Mouse (Mus musculus) hindbrain, embryonic 14.5 days (tissue): ENCODE results near the gene Stk38. TPM values are rescaled to one million over a fixed set of nuclear protein-coding genes. Genes with fewer than 3 reads are reported as not detected.
A peak's percentile ranks its signal among the peaks of the same experiment; 100 is the strongest.

Experiments used
- ATAC-seq: fragments of 200-750 bp; cut with Nextera tagmentation; 2 replicates; pipeline ENCODE4 v1.8.0; 2017; ENCODE audit warnings: moderate number of reproducible peaks, mild to moderate bottlenecking, moderate TSS enrichment, moderate library complexity; ENCODE audit not compliant: low FRiP score
- DNase-seq: peaks from one replicate; pipeline ENCODE4 v3.0.0-alpha.2; 2015; ENCODE audit warnings: low spot score
- H3K27ac ChIP-seq: fragments of 300-500 bp; sonication (generic); 2 replicates; pipeline ENCODE4 v1.5.1; 2014; ENCODE audit warnings: mild to moderate bottlenecking, moderate library complexity
- H3K27me3 ChIP-seq: fragments of 300-500 bp; sonication (generic); 2 replicates; pipeline ENCODE4 v1.6.1; 2014; ENCODE audit warnings: mild to moderate bottlenecking, low read length, mixed read lengths; ENCODE audit not compliant: control insufficient read depth, insufficient read depth
- H3K36me3 ChIP-seq: fragments of 300-500 bp; sonication (generic); replicated peaks from 2 replicates; pipeline ENCODE4 v1.6.1; 2014; ENCODE audit not compliant: control insufficient read depth, insufficient read depth
- H3K4me1 ChIP-seq: fragments of 300-500 bp; sonication (generic); replicated peaks from 2 replicates; pipeline ENCODE4 v1.6.1; 2014; ENCODE audit warnings: antibody characterized with exemption, low read length, mixed read lengths; ENCODE audit not compliant: control insufficient read depth, insufficient read depth
- H3K4me2 ChIP-seq: fragments of 300-500 bp; sonication (generic); replicated peaks from 2 replicates; pipeline ENCODE4 v1.6.1; 2014; ENCODE audit warnings: mild to moderate bottlenecking, moderate library complexity
- H3K4me3 ChIP-seq: fragments of 300-500 bp; sonication (generic); replicated peaks from 2 replicates; pipeline ENCODE4 v1.5.1; 2014; ENCODE audit warnings: mild to moderate bottlenecking, low read length
- H3K9ac ChIP-seq: fragments of 300-500 bp; sonication (generic); 2 replicates; pipeline ENCODE4 v1.6.1; 2014
- H3K9me3 ChIP-seq: fragments of 300-500 bp; sonication (generic); 2 replicates; pipeline ENCODE4 v1.6.1; 2016; ENCODE audit warnings: low read length; ENCODE audit not compliant: control insufficient read depth
- WGBS: fragments of 180-500 bp; shearing (Covaris S2); extraction: QIAGEN DNeasy Blood & Tissue Kit; methylation state at CpG from one replicate; pipeline ENCODE4 v1.1.7; 2014; 5-methylcytosine and 5-hydroxymethylcytosine counted together
- polyA plus RNA-seq: library from polyadenylated mRNA; unstranded; fragments of >200 nt; fragmentation: Nextera tagmentation; extraction: Ambion mirVana; gene quantifications from 2 replicates; pipeline ENCODE4 v1.2.1, GENCODE M21; 2014

The Stk38 gene
- polyA plus RNA-seq, 1 experiment from 2014 or later: 85.0 TPM

- Histone ChIP-seq H3K27ac (no peak overlapping the region), H3K4me3 (0 out of 2 replicates have a peak overlapping the region, but pooled peaks have one; percentile 80), H3K27me3 (no peaks in the 10 kb centered on the region), H3K4me1 (peaks cover 21% of the 10 kb centered on the region), H3K9ac (no peak overlapping the region), H3K4me2 (peak overlapping the region; percentile 95), H3K9me3 (no peaks in the 10 kb centered on the region), H3K36me3 (0 out of 2 replicates have a peak, but pooled peaks cover 4% of the 10 kb centered on the region)
- DNase-seq: no peak
- ATAC-seq: no peak
- 99% methylated on average over 9 of the region's 9 CpGs for WGBS
Observed at GRCm38 (mm10) chr17:28954416-28954815, 53.4 kb downstream of the Stk38 start.

DNA sequence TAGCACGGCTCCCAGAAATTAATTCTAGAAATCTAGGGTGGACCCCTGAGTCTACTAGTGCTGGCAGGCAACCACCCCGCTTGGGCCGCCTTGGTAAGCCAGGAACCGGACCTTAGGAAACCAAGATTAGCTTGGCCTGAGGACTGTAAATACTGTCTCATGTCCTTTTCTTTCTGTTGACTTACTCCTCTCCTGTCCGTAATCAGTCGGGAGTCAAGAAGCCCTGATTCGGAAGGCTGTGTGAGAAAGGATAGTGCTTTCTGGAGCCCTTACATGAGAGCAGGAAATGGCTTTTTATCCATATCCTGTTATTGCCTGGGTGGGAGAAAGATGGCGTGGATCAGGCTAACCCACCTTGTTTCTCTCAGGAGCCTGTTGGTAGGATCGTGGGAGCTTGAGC lies 54.5 kb downstream of the Stk38 start:
- WGBS: 25% methylated on average over 9 of the region's 9 CpGs
- Histone ChIP-seq H3K4me2 (peak overlapping the region; percentile 95), H3K9me3 (no peaks in the 10 kb centered on the region), H3K4me3 (peak overlapping the region; percentile 80), H3K36me3 (0 out of 2 replicates have a peak, but pooled peaks cover 4% of the 10 kb centered on the region), H3K27me3 (no peaks in the 10 kb centered on the region), H3K4me1 (peaks cover 21% of the 10 kb centered on the region), H3K9ac (peak overlapping the region; percentile 84), H3K27ac (peak overlapping the region; percentile 98)
- no peak for ATAC-seq
- DNase-seq: no peak

DNA sequence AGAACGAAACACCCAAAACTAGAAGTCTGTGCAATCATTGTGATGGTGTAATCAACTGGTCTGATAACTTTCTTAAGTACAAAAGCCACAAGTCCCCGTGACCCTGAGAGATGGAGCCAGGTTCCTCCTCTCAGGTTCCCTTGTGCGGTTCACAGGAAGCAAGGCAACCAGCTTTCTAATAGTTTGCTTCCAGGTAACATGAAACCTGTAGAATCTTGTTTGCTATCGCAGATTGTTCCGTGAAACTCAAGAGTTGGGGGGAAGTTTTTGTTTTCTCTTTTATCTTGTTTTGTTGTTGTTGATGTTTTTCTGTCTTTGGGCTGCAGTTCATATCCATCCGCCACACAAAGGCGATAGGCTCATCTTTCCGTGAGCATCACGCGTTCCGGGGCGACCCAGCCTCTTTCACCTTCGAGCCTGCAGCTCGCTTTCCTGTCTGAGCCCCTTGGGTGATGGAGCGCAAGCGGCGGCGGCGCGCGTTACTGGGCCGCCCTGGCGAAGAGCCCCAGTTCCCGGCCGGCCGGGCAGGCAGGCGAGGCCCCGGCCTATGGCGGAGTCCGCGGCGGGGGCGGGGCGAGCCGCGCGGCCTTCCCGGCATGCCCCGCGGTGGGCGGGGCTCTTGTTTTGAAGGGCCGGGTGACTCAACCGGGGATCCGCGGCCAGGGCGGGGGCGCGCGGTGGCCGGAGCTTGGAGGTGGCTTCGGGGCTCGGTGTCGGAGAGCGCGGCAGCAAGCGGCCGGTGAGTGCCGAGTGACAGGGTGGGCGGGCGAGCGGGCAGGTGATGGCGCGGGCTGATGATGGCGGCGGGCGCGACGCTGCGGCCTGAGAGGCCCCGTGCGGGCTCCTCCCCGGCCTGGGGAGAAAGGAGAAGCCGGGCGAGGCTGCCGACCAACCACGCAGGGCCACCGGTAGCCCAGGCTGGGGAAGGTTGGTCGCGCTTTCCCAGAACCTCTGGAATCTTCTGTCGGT lies 55.7 kb downstream of the Stk38 start, which contains the start of gene Kctd20:
Gene Kctd20 (plus strand): TSS at position 120 of the 969 bp plus-strand sequence.
- peaks cover 21% of the 10 kb centered on the region for H3K4me1 ChIP-seq
- H3K27me3 ChIP-seq: no peaks in the 10 kb centered on the region
- peak within 1 kb of the TSS; percentile 84 for H3K9ac ChIP-seq
- 2% methylated on average over 64 of the region's 80 CpGs for WGBS
- H3K36me3 ChIP-seq: no peaks in the 10 kb centered on the region
- H3K9me3 ChIP-seq: peaks cover 5% of the 10 kb centered on the region
- H3K4me3 ChIP-seq: peak within 1 kb of the TSS; percentile 80
- peak within 1 kb of the TSS; percentile 98 for H3K27ac ChIP-seq
- ATAC-seq: peak; percentile 94
- peak within 1 kb of the TSS; percentile 95 for H3K4me2 ChIP-seq
- peak; percentile 93 for DNase-seq

- DNase-seq (no peak), ATAC-seq (no peak)
- Histone ChIP-seq H3K9me3 (peaks cover 5% of the 10 kb centered on the region), H3K27me3 (no peaks in the 10 kb centered on the region), H3K9ac (no peak overlapping the region), H3K4me1 (peaks cover 21% of the 10 kb centered on the region), H3K36me3 (no peaks in the 10 kb centered on the region), H3K27ac (no peak overlapping the region), H3K4me3 (no peak overlapping the region), H3K4me2 (no peak overlapping the region)
- WGBS: 76% methylated on average over 4 of the region's 4 CpGs
Observed at GRCm38 (mm10) chr17:28950751-28951150, 57.0 kb downstream of the Stk38 start.

GRCm38 (mm10) chr17:28948661-28949060 lies 59.1 kb downstream of the Stk38 start:
- Histone ChIP-seq H3K27ac (no peak overlapping the region), H3K4me2 (no peak overlapping the region), H3K4me1 (peaks cover 12% of the 10 kb centered on the region), H3K4me3 (no peak overlapping the region), H3K9ac (no peak overlapping the region), H3K9me3 (peaks cover 5% of the 10 kb centered on the region), H3K36me3 (no peaks in the 10 kb centered on the region), H3K27me3 (no peaks in the 10 kb centered on the region)
- WGBS: 88% methylated on average over 4 of the region's 4 CpGs
- DNase-seq: no peak
- no peak for ATAC-seq

- no peaks in the 10 kb centered on the region for H3K36me3 ChIP-seq
- ATAC-seq (no peak), DNase-seq (no peak)
- H3K4me1 ChIP-seq: peaks cover 6% of the 10 kb centered on the region; the same call in 1 of the 2 replicates
- 94% methylated on average over 19 of the region's 19 CpGs for WGBS
- peaks cover 5% of the 10 kb centered on the region for H3K9me3 ChIP-seq
- H3K9ac ChIP-seq: no peak overlapping the region
- no peaks in the 10 kb centered on the region for H3K27me3 ChIP-seq
- no peak overlapping the region for H3K4me3 ChIP-seq
- no peak overlapping the region for H3K4me2 ChIP-seq
- no peak overlapping the region for H3K27ac ChIP-seq
Observed at GRCm38 (mm10) chr17:28947011-28947939, 60.5 kb downstream of the Stk38 start.

DNA sequence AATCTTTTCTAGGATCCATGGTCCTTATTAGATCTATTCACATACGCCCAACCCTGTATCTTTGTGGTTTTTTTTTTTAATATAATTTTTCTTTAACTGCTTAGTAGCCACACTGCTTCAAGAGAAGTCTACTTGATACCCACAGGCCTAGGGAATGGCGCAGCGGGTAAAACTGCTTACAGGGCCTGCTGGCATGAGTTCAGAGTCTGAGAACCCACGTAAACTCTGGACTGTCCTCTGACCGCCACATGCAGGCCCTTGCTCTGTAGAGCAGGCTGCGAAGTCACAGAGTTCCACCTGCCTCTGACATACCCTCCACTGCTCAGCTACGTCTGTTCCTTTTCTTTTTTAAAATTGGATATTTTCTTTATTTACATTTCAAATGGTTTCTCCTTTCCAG lies 63.3 kb downstream of the Stk38 start:
- Histone ChIP-seq H3K4me1 (no peaks in the 10 kb centered on the region), H3K27ac (no peak overlapping the region), H3K4me3 (no peak overlapping the region), H3K27me3 (no peaks in the 10 kb centered on the region), H3K36me3 (no peaks in the 10 kb centered on the region), H3K9me3 (peaks cover 5% of the 10 kb centered on the region), H3K4me2 (no peak overlapping the region), H3K9ac (no peak overlapping the region)
- ATAC-seq: no peak
- no peak for DNase-seq
- WGBS: 90% methylated on average over 7 of the region's 7 CpGs

- Histone ChIP-seq H3K9me3 (peaks cover 5% of the 10 kb centered on the region), H3K4me3 (no peak within 1 kb of the TSS), H3K36me3 (no peaks in the 10 kb centered on the region), H3K27ac (no peak within 1 kb of the TSS), H3K4me1 (no peaks in the 10 kb centered on the region), H3K9ac (no peak within 1 kb of the TSS), H3K27me3 (no peaks in the 10 kb centered on the region), H3K4me2 (no peak within 1 kb of the TSS)
- 91% methylated on average over 7 of the region's 7 CpGs for WGBS
- DNase-seq: no peak
- ATAC-seq: no peak
Observed at GRCm38 (mm10) chr17:28943740-28944139, 64.1 kb downstream of the Stk38 start, which contains the start of gene Pxt1. Gene Pxt1, minus strand, starts transcription at chr17:28943840.

DNA sequence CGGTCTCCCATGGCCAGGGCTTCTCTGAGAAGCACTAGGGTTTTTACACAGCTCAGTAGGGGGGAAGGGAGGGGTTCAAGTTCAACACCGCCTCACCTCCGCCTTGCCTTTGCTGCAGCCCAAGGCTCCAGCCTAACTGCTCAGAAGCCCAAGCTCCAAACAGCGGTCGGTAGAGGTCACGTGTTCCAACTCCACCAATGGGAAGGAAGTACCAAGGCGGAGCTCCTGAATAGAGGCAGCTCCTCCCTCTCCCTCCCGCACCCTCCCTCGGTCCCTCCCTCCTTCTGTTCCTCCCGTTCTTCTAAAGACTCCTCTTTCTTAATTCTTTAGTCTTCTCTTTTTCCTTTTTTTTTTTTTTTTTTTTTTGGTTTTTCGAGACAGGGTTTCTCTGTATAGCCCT lies 65.7 kb downstream of the Stk38 start:
- no peaks in the 10 kb centered on the region for H3K36me3 ChIP-seq
- H3K4me1 ChIP-seq: no peaks in the 10 kb centered on the region
- peaks cover under 1% of the 10 kb centered on the region; the same call in 1 of the 2 replicates for H3K9me3 ChIP-seq
- H3K4me2 ChIP-seq: no peak overlapping the region
- no peak overlapping the region for H3K9ac ChIP-seq
- no peak for DNase-seq
- no peak overlapping the region for H3K27ac ChIP-seq
- WGBS: 84% methylated on average over 10 of the region's 11 CpGs
- no peaks in the 10 kb centered on the region for H3K27me3 ChIP-seq
- ATAC-seq: no peak
- H3K4me3 ChIP-seq: no peak overlapping the region
